In genomic region chr15:100830682-100831081, GRCm38 (mm10) we compare ENCODE assay signal across 12 mouse cellular contexts. TPM values are rescaled to one million over a fixed set of nuclear protein-coding genes. Genes with fewer than 3 reads are reported as not detected.
DNase-seq lines count a peak whose midpoint lies in the region; ATAC-seq and TF ChIP-seq lines count a peak whose summit lies in the region.
"Had no signal": no experiment of that assay in that cellular context is flagged by ENCODE, and none has a peak within 500 bp of the region (broad histone marks: within the 10 kb centered on the region; RNA-seq: fewer than 3 reads in every experiment).

No protein-coding gene starts in this region.

- no peak overlapping the region for H3K4me3 ChIP-seq in hindbrain, embryonic 11.5 days (ENCODE audit: low read depth, low read length)
- no peak overlapping the region for H3K4me3 ChIP-seq in hindbrain, embryonic 13.5 days
- H3K4me3 ChIP-seq in thymus, adult 2 months (ENCODE audit: control insufficient read depth, insufficient read depth, low read length), result no peak overlapping the region
- no peak overlapping the region for H3K4me3 ChIP-seq in heart, embryonic 11.5 days (ENCODE audit: low read depth, low read length)
- H3K4me3 ChIP-seq: embryonic facial prominence, embryonic 15.5 days; heart, embryonic 10.5 days had no signal

- H3K27ac ChIP-seq in hindbrain, embryonic 11.5 days (ENCODE audit: low read depth, low read length), result no peak overlapping the region
- H3K27ac ChIP-seq in hindbrain, embryonic 13.5 days, result no peak overlapping the region
- H3K27ac ChIP-seq in thymus, adult 2 months (ENCODE audit: control insufficient read depth, insufficient read depth, low read length), result no peak overlapping the region
- no peak overlapping the region for H3K27ac ChIP-seq in heart, embryonic 11.5 days (ENCODE audit: low read depth, low read length)
- H3K27ac ChIP-seq: embryonic facial prominence, embryonic 15.5 days; heart, embryonic 10.5 days had no signal

- no peak for ATAC-seq in hindbrain, embryonic 11.5 days (ENCODE audit: low FRiP score)
- no peak for ATAC-seq in hindbrain, embryonic 13.5 days (ENCODE audit: low FRiP score)
- no peak for ATAC-seq in heart, embryonic 11.5 days (replicated peaks; ENCODE audit: insufficient number of reproducible peaks, low FRiP score, low TSS enrichment)
- ATAC-seq: activated CD4-positive, CD25-positive, alpha-beta regulatory T cell, adult 4 months had no signal

- peak; percentile 46 for DNase-seq in hindbrain, embryonic 11.5 days (ENCODE audit: low spot score)
- peak; percentile 41 for DNase-seq in thymus, adult 2 months
- DNase-seq in thymus, adult 18-20 months, result no peak
- DNase-seq in embryo, embryonic 9.5 days (ENCODE audit: extremely low spot score), result peak; percentile 30
- DNase-seq in ovary, adult 18-20 months (ENCODE audit: low spot score), result no peak
- DNase-seq in right cerebral cortex, postnatal 36 days (ENCODE audit: low spot score in 2 of 2), result no peak
- DNase-seq: lung, postnatal 10 days had no signal

- no peak for TF ChIP-seq CTCF in thymus, adult 2 months (IDR thresholded peaks at IDR 0.05; ENCODE audit: borderline replicate concordance, control insufficient read depth, extremely low read depth, insufficient read depth, low read length, poor library complexity)

- no peaks in the 10 kb centered on the region for H3K4me1 ChIP-seq in hindbrain, embryonic 11.5 days (replicated peaks; ENCODE audit: control insufficient read depth, insufficient read depth, low read length)
- H3K4me1 ChIP-seq in hindbrain, embryonic 13.5 days (replicated peaks), result peaks cover 4% of the 10 kb centered on the region; the same call in 1 of the 2 replicates
- H3K4me1 ChIP-seq in thymus, adult 2 months (replicated peaks; ENCODE audit: control insufficient read depth, insufficient read depth, low read length), result no peaks in the 10 kb centered on the region
- H3K4me1 ChIP-seq in heart, embryonic 11.5 days (ENCODE audit: control insufficient read depth, insufficient read depth, low read length), result no peaks in the 10 kb centered on the region
- H3K4me1 ChIP-seq: heart, embryonic 10.5 days had no signal

- no peaks in the 10 kb centered on the region for H3K9me3 ChIP-seq in hindbrain, embryonic 11.5 days (ENCODE audit: control insufficient read depth, low read length)
- H3K9me3 ChIP-seq in hindbrain, embryonic 13.5 days, result 0 out of 2 replicates have a peak, but pooled peaks cover 4% of the 10 kb centered on the region
- no peaks in the 10 kb centered on the region; the same call in 1 of the 2 replicates for H3K9me3 ChIP-seq in heart, embryonic 11.5 days (replicated peaks; ENCODE audit: control insufficient read depth, low read length)
- H3K9me3 ChIP-seq: embryonic facial prominence, embryonic 15.5 days; heart, embryonic 10.5 days had no signal

- no peaks in the 10 kb centered on the region for H3K36me3 ChIP-seq in hindbrain, embryonic 11.5 days (ENCODE audit: control insufficient read depth, insufficient read depth, low read length)
- H3K36me3 ChIP-seq in hindbrain, embryonic 13.5 days, result no peaks in the 10 kb centered on the region
- no peaks in the 10 kb centered on the region for H3K36me3 ChIP-seq in thymus, adult 2 months (ENCODE audit: control insufficient read depth, insufficient read depth, low read length)
- H3K36me3 ChIP-seq in heart, embryonic 11.5 days (ENCODE audit: control insufficient read depth, insufficient read depth, low read length), result no peaks in the 10 kb centered on the region
- H3K36me3 ChIP-seq: embryonic facial prominence, embryonic 15.5 days; heart, embryonic 10.5 days had no signal

- no peak overlapping the region for H3K4me2 ChIP-seq in hindbrain, embryonic 11.5 days (replicated peaks; ENCODE audit: low read depth, low read length)
- no peak overlapping the region for H3K4me2 ChIP-seq in hindbrain, embryonic 13.5 days
- H3K4me2 ChIP-seq in heart, embryonic 11.5 days, result no peak overlapping the region
- H3K4me2 ChIP-seq: embryonic facial prominence, embryonic 15.5 days had no signal

- 63% methylated on average over 6 of the region's 6 CpGs for WGBS in hindbrain, embryonic 11.5 days
- 52% methylated on average over 6 of the region's 6 CpGs for WGBS in hindbrain, embryonic 13.5 days
- WGBS in thymus, adult 2 months, result 62% methylated on average over 6 of the region's 6 CpGs
- WGBS in heart, embryonic 11.5 days (ENCODE audit: insufficient replicate concordance), result 50% methylated on average over 6 of the region's 6 CpGs

- no peak for TF ChIP-seq POLR2A in thymus, adult 2 months (IDR thresholded peaks at IDR 0.05; ENCODE audit: control insufficient read depth, extremely low read depth, insufficient read depth, low read length, poor library complexity)

- no peak overlapping the region for H3K9ac ChIP-seq in hindbrain, embryonic 11.5 days (ENCODE audit: low read depth, low read length)
- no peak overlapping the region for H3K9ac ChIP-seq in hindbrain, embryonic 13.5 days
- no peak overlapping the region for H3K9ac ChIP-seq in heart, embryonic 11.5 days (ENCODE audit: low read depth, low read length)
- H3K9ac ChIP-seq: embryonic facial prominence, embryonic 15.5 days had no signal

- H3K27me3 ChIP-seq in hindbrain, embryonic 11.5 days (ENCODE audit: control insufficient read depth, insufficient read depth, low read length), result no peaks in the 10 kb centered on the region; the same call in 1 of the 2 replicates
- peaks cover 12% of the 10 kb centered on the region; the same call in 1 of the 2 replicates for H3K27me3 ChIP-seq in hindbrain, embryonic 13.5 days
- H3K27me3 ChIP-seq in thymus, adult 2 months (ENCODE audit: control insufficient read depth, insufficient read depth, low read length), result no peaks in the 10 kb centered on the region
- H3K27me3 ChIP-seq in heart, embryonic 11.5 days (ENCODE audit: control insufficient read depth, insufficient read depth, low read length), result peaks cover 20% of the 10 kb centered on the region

RNA-seq across cellular contexts. Expression of gene Scn8a, which starts 39.0 kb away (rescaled TPM):
- 12.2 and 16.4 TPM in 2 replicates for polyA plus RNA-seq in hindbrain, embryonic 11.5 days (2014; fragmentation: Nextera tagmentation; extraction: Ambion mirVana)
- 18.8 and 19.7 TPM in 2 replicates for polyA plus RNA-seq in hindbrain, embryonic 13.5 days (2015; fragmentation: Nextera tagmentation; extraction: Ambion mirVana)
- polyA plus RNA-seq in thymus, adult 2 months (2012; rRNA removed), result 0.20 and 0.60 TPM in 2 replicates
- 0.96 and 1.2 TPM in 2 replicates for polyA plus RNA-seq in heart, embryonic 11.5 days (2014; fragmentation: Nextera tagmentation; extraction: Ambion mirVana)

Comparison
In these comparisons a context has a peak if more than half of its experiments do, and no peak if none do; other contexts are left out.
1. DNase-seq: peak in hindbrain, embryonic 11.5 days (single experiment), thymus, adult 2 months (single experiment) and embryo, embryonic 9.5 days (single experiment); none in thymus, adult 18-20 months (0 of 2), ovary, adult 18-20 months (single experiment) and right cerebral cortex, postnatal 36 days (0 of 2).